ENCODE assay signal across 7 mouse cellular contexts in genomic region chr3:33799617-33800512, GRCm38 (mm10). TPM values are rescaled to one million over a fixed set of nuclear protein-coding genes. Genes with fewer than 3 reads are reported as not detected.
DNase-seq lines count a peak whose midpoint lies in the region; ATAC-seq lines count a peak whose summit lies in the region.

Gene Ttc14, plus strand, starts transcription at chr3:33799832.

- no peaks in the 10 kb centered on the region for H3K9me3 ChIP-seq in embryonic facial prominence, embryonic 12.5 days
- no peaks in the 10 kb centered on the region for H3K9me3 ChIP-seq in limb, embryonic 11.5 days (ENCODE audit: control insufficient read depth, low read length)
- H3K9me3 ChIP-seq in midbrain, embryonic 14.5 days (ENCODE audit: control insufficient read depth, low read length) = no peaks in the 10 kb centered on the region

- peak within 1 kb of the TSS; percentile 96 for H3K9ac ChIP-seq in embryonic facial prominence, embryonic 12.5 days
- H3K9ac ChIP-seq in limb, embryonic 11.5 days (ENCODE audit: low read length) = peak within 1 kb of the TSS; percentile 96
- H3K9ac ChIP-seq in midbrain, embryonic 14.5 days (replicated peaks; ENCODE audit: low read length) = peak within 1 kb of the TSS; percentile 93

- peak within 1 kb of the TSS; percentile 59 for H3K4me2 ChIP-seq in embryonic facial prominence, embryonic 12.5 days (replicated peaks)
- H3K4me2 ChIP-seq in limb, embryonic 11.5 days (ENCODE audit: low read depth, severe bottlenecking) = peak within 1 kb of the TSS; percentile 55
- H3K4me2 ChIP-seq in midbrain, embryonic 14.5 days (ENCODE audit: low read length) = peak within 1 kb of the TSS; percentile 66

- ATAC-seq in embryonic facial prominence, embryonic 12.5 days (ENCODE audit: insufficient number of reproducible peaks, insufficient read depth, low FRiP score, low TSS enrichment) = peak; percentile 98
- peak; percentile 99 for ATAC-seq in limb, embryonic 11.5 days (ENCODE audit: insufficient number of reproducible peaks, low FRiP score, low TSS enrichment, low read depth)
- peak; percentile 99 for ATAC-seq in midbrain, embryonic 14.5 days (ENCODE audit: low FRiP score, low TSS enrichment)

- H3K4me1 ChIP-seq in embryonic facial prominence, embryonic 12.5 days = peaks cover 7% of the 10 kb centered on the region
- 0 out of 2 replicates have a peak, but pooled peaks cover 5% of the 10 kb centered on the region for H3K4me1 ChIP-seq in limb, embryonic 11.5 days (ENCODE audit: control insufficient read depth, insufficient read depth, low read length)
- H3K4me1 ChIP-seq in midbrain, embryonic 14.5 days (ENCODE audit: control insufficient read depth, insufficient read depth, low read length) = peaks cover 7% of the 10 kb centered on the region

- H3K27ac ChIP-seq in embryonic facial prominence, embryonic 12.5 days = peak within 1 kb of the TSS; percentile 95
- H3K27ac ChIP-seq in limb, embryonic 11.5 days (replicated peaks; ENCODE audit: low read depth, low read length) = peak within 1 kb of the TSS; percentile 95
- peak within 1 kb of the TSS; percentile 96 for H3K27ac ChIP-seq in midbrain, embryonic 14.5 days (replicated peaks; ENCODE audit: low read depth, low read length)

- peaks cover 7% of the 10 kb centered on the region; the same call in 1 of the 2 replicates for H3K36me3 ChIP-seq in embryonic facial prominence, embryonic 12.5 days
- peaks cover 5% of the 10 kb centered on the region; the same call in 1 of the 2 replicates for H3K36me3 ChIP-seq in limb, embryonic 11.5 days (ENCODE audit: control insufficient read depth, insufficient read depth, low read length)
- peaks cover 6% of the 10 kb centered on the region for H3K36me3 ChIP-seq in midbrain, embryonic 14.5 days (ENCODE audit: control insufficient read depth, insufficient read depth, low read length)

- H3K4me3 ChIP-seq in embryonic facial prominence, embryonic 12.5 days = peak within 1 kb of the TSS; percentile 96
- H3K4me3 ChIP-seq in limb, embryonic 11.5 days (ENCODE audit: low read depth, low read length) = peak within 1 kb of the TSS; percentile 92
- peak within 1 kb of the TSS; percentile 99 for H3K4me3 ChIP-seq in midbrain, embryonic 14.5 days (replicated peaks; ENCODE audit: low read depth, low read length)

- DNase-seq in adrenal gland, postnatal 25 days = peak; percentile 99
- peak; percentile 99 for DNase-seq in heart, adult 11 months
- DNase-seq in kidney, adult 18-20 months = peak; percentile 99
- peak; percentile 98 for DNase-seq in limb, embryonic 11.5 days (ENCODE audit: low spot score)
- DNase-seq in midbrain, embryonic 14.5 days = peak; percentile 99
- peak; percentile 96 to 97 for DNase-seq in spleen, adult 18-20 months

- H3K27me3 ChIP-seq in embryonic facial prominence, embryonic 12.5 days = no peaks in the 10 kb centered on the region
- no peaks in the 10 kb centered on the region for H3K27me3 ChIP-seq in limb, embryonic 11.5 days (ENCODE audit: control insufficient read depth, insufficient read depth, low read length)
- H3K27me3 ChIP-seq in midbrain, embryonic 14.5 days (ENCODE audit: control insufficient read depth, insufficient read depth, low read length) = no peaks in the 10 kb centered on the region

- WGBS in embryonic facial prominence, embryonic 12.5 days = under 1% methylated on average over 90 of the region's 90 CpGs
- under 1% methylated on average over 84 of the region's 90 CpGs for WGBS in limb, embryonic 11.5 days
- under 1% methylated on average over 90 of the region's 90 CpGs for WGBS in midbrain, embryonic 14.5 days

RNA-seq across cellular contexts. Expression of gene Ttc14, which starts in this region (rescaled TPM):
- total RNA-seq in adrenal gland, postnatal 25 days (2021) = 59.8 and 60.7 TPM in 2 replicates
- 79.5 and 89.6 TPM in 2 replicates for polyA plus RNA-seq in embryonic facial prominence, embryonic 12.5 days (2016; fragmentation: Nextera tagmentation; extraction: Ambion mirVana)
- polyA plus RNA-seq in limb, embryonic 11.5 days (2014; fragmentation: Nextera tagmentation; extraction: Ambion mirVana) = 62.0 and 64.1 TPM in 2 replicates
- 79.9 and 88.3 TPM in 2 replicates for polyA plus RNA-seq in midbrain, embryonic 14.5 days (2014; fragmentation: Nextera tagmentation; extraction: Ambion mirVana)

Comparison
In these comparisons a context has a peak if more than half of its experiments do, and no peak if none do; other contexts are left out.
1. Peak in every context shown above with its lines: DNase-seq, ATAC-seq, H3K4me3 ChIP-seq and H3K27ac ChIP-seq.